Mouse (Mus musculus): ENCODE measurements around the gene Zfp366.

- no peak for TF ChIP-seq CTCF (IDR thresholded peaks at IDR 0.05; ENCODE audit: extremely low read depth, insufficient read length, insufficient replicate concordance, low read depth, low read length)
- no peak for TF ChIP-seq POLR2A (IDR thresholded peaks at IDR 0.05; ENCODE audit: low read depth, low read length)
Measured at GRCm38 (mm10) chr13:99151121-99151520, 33.5 kb upstream of the Zfp366 start.
